Mouse (Mus musculus) gastrocnemius, postnatal 14 days (tissue): ENCODE results near the gene Nemf. TPM values are rescaled to one million over a fixed set of nuclear protein-coding genes. Genes with fewer than 3 reads are reported as not detected.

Experiments used
- DNase-seq: peaks from one replicate; pipeline ENCODE4 v3.0.0; 2021; ENCODE audit warnings: mixed read lengths
- intact Hi-C: fragments of 180-260 bp; cut with DNase I; formaldehyde crosslinking; loops from one replicate; pipeline ENCODE4 v1.15.1; 2025; ENCODE audit warnings: low total_unique reads
- microRNA-seq, 2 experiments: library from miRNA; unstranded; fragments of <30 nt; microRNA quantifications; one replicate each; pipeline ENCODE4 v1.2.0; 2021
- total RNA-seq, 2 experiments: library from RNA; stranded (reverse); gene quantifications; 2 replicates each; pipeline ENCODE4 v1.2.3; 2021

Nemf gene
- total RNA-seq, 2 experiments from 2014 or later = 16.8 to 19.1 TPM

DNA sequence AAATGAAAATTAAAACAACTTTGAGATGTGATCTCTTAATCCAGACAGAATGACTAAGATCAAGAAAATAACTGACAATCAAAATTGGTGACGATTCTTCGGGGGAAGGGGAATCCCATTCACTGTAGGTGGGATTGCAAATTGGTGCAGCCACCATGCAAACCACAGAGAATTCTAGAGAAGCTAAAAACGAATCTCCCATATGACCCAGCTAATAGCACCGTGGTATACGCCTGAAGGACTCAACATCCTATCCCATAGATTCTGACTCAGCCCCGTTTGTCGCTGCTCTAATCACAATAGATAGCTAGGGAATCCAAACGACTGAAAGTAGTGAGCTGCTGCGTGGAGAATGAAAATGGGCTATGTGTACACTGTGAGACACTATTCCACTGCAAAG, 68.3 kb downstream of the Nemf start:
- intact Hi-C loops = no loop called here
- DNase-seq = no peak

DNA sequence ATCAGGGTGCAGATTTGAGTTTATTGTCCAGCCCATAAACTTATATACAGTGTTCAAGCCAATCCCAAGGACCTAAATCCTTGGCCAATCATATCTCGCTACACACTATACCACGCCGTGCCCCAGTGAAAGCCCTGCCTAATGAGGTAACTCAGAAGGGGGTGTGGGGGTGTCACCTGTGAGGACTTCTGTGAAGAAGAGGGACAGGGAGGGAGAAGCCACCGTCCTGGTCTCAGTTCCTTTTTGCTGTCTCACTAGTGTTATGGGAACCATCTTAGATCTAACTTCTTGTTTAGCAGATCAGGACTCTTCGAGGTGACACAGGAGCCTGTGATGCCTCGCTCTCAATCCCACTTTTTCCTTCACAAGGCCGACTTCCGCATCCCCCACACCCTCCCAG, 69.4 kb downstream of the Nemf start:
- intact Hi-C loops = no loop called here
- no peak for DNase-seq

DNA sequence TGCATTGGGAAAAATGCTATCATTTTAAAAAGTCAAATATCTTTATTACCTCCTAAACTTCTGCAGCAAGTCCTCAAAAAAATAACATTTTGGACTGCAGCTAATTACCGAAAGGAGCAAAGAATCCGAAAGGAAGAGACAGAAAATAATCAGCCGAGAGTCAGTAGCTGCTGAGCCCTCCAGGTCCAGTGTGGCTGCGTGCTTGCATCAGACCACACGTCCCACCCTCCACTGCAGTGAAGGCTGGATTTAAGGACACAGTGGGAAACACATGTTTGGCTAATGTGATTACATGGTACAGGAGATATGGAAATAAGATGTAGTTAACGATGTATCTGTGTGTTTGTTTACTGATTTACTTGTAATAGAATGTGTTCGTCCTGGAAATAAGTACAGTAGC, 73.8 kb downstream of the Nemf start:
- no peak for DNase-seq
- intact Hi-C loops = no loop called here

- no peak for DNase-seq
- intact Hi-C loops = no loop called here
Measured at GRCm38 (mm10) chr12:69280915-69281314, 76.0 kb downstream of the Nemf start.

GRCm38 (mm10) chr12:69279931-69280469, 77.0 kb downstream of the Nemf start:
- DNase-seq = no peak
- intact Hi-C loops = no loop called here

- intact Hi-C loops = no loop called here
- DNase-seq = no peak
Measured at GRCm38 (mm10) chr12:69268956-69269355, 88.0 kb downstream of the Nemf start.

DNA sequence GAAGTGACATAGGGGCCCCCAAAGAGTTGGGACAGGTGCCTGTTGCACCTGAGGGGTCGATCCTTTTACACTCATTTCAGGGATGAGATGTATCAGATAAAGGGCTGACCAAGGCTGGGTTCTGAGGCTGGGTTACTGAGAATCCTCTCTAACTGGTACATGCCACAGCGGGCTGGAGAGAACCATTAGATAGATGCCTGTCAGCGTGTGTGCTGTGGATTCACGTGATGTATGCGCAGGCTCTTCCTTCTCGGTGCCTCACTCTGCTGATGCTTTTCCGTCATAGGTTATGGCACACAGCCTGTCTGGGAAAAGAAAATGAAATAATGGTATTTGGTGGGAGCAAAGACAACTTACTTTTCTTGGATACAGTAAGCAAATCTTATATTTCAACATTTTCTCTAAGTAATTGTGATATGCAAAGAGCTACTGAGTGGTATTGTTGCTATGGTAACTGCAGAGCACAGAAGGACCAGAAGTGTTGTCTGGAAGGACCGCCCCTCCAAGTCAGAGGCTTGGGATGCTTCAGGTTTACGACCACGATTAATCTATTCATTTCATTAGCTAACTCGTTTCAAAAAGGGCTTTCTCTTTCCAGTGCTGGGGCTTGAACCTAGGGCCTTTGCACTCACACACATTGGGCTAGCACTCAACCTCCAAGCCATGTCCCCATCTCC, 88.9 kb downstream of the Nemf start:
- DNase-seq = no peak
- intact Hi-C loops = no loop called here

GRCm38 (mm10) chr12:69265031-69265430, 91.9 kb downstream of the Nemf start:
- DNase-seq = no peak
- intact Hi-C loops = no loop called here

GRCm38 (mm10) chr12:69262251-69262650, 94.7 kb downstream of the Nemf start:
- intact Hi-C loops = no loop called here
- DNase-seq = no peak

Small RNA genes lying within 50 kb of the gene (microRNA-seq; reads per million reads assigned to microRNA genes)
- 0 reads per million in 2 experiments for gene Gm47299
- gene Gm47305 = 0 reads per million in 2 experiments

Other genes starting within 250 kb of the Nemf start
- gene Rps29, start 198.0 kb downstream of the Nemf start, total RNA-seq = 1,000 to 10,000 TPM; 1,152 to 1,205 TPM
- under 1 TPM; 0.27 to 0.31 TPM for gene Lrr1, start 188.4 kb downstream of the Nemf start, total RNA-seq
- 100 to 1,000 TPM; 324 to 375 TPM for gene Rpl36al, start 173.1 kb downstream of the Nemf start, total RNA-seq
- gene Mgat2, start 173.0 kb downstream of the Nemf start, total RNA-seq = 10 to 100 TPM; 11.7 to 16.1 TPM
- gene Gm49383, start 160.1 kb downstream of the Nemf start, total RNA-seq = 1 to 10 TPM; 1.5 to 2.8 TPM
- under 1 TPM; 0.24 to 0.66 TPM for gene Dnaaf2, start 158.7 kb downstream of the Nemf start, total RNA-seq
- 1 to 10 TPM; 1.4 to 2.0 TPM for gene Gm49384, start 152.9 kb downstream of the Nemf start, total RNA-seq
- gene Pole2, start 129.0 kb downstream of the Nemf start, total RNA-seq = 1 to 10 TPM in 1 of 2 experiments, under 1 TPM in 1; 0.80 to 1.7 TPM
- gene Klhdc1, start 116.0 kb downstream of the Nemf start, total RNA-seq = 10 to 100 TPM; 15.7 to 17.4 TPM
- 100 to 1,000 TPM; 103 to 104 TPM for gene Klhdc2, start 60.5 kb downstream of the Nemf start, total RNA-seq
- gene Arf6, start 15.0 kb upstream of the Nemf start, total RNA-seq = 10 to 100 TPM; 29.7 to 36.3 TPM
- under 1 TPM in 1 of 2 experiments, not detected in 1; 0.37 TPM for gene Gm9887, start 15.3 kb upstream of the Nemf start, total RNA-seq
- gene Vcpkmt, start 225.9 kb upstream of the Nemf start, total RNA-seq = 1 to 10 TPM; 3.7 to 4.1 TPM